Mouse (Mus musculus) forebrain, embryonic 16.5 days (tissue): ENCODE results near the gene Igf2bp3. TPM values are rescaled to one million over a fixed set of nuclear protein-coding genes. Genes with fewer than 3 reads are reported as not detected.

Source experiments
- ATAC-seq: fragments of 200-750 bp; cut with Nextera tagmentation; 2 replicates; pipeline ENCODE4 v1.8.0; 2017; ENCODE audit warnings: mild to moderate bottlenecking, moderate library complexity
- H3K27ac ChIP-seq: fragments of 300-500 bp; sonication (generic); 2 replicates; pipeline ENCODE4 v1.5.1; 2014; ENCODE audit warnings: low read length, control low read depth
- H3K27me3 ChIP-seq: fragments of 300-500 bp; sonication (generic); replicated peaks from 2 replicates; pipeline ENCODE4 v1.6.1; 2014; ENCODE audit warnings: low read length; ENCODE audit not compliant: control insufficient read depth, insufficient read depth
- H3K36me3 ChIP-seq: fragments of 300-500 bp; sonication (generic); 2 replicates; pipeline ENCODE4 v1.6.1; 2014; ENCODE audit not compliant: control insufficient read depth, insufficient read depth
- H3K4me1 ChIP-seq: fragments of 300-500 bp; sonication (generic); replicated peaks from 2 replicates; pipeline ENCODE4 v1.6.1; 2014; ENCODE audit warnings: low read length; ENCODE audit not compliant: control insufficient read depth, insufficient read depth
- H3K4me2 ChIP-seq: fragments of 300-500 bp; sonication (generic); 2 replicates; pipeline ENCODE4 v1.6.1; 2014; ENCODE audit warnings: mild to moderate bottlenecking, low read length, control low read depth
- H3K4me3 ChIP-seq: fragments of 300-500 bp; sonication (generic); replicated peaks from 2 replicates; pipeline ENCODE4 v1.5.1; 2014; ENCODE audit warnings: mild to moderate bottlenecking, low read length, control low read depth
- H3K9ac ChIP-seq: fragments of 300-500 bp; sonication (generic); replicated peaks from 2 replicates; pipeline ENCODE4 v1.6.1; 2014; ENCODE audit warnings: low read depth, low read length, control low read depth
- H3K9me3 ChIP-seq: fragments of 300-500 bp; sonication (generic); 2 replicates; pipeline ENCODE4 v1.6.1; 2016; ENCODE audit warnings: low read length; ENCODE audit not compliant: control insufficient read depth
- WGBS: fragments of 180-500 bp; shearing (Covaris S2); extraction: QIAGEN DNeasy Blood & Tissue Kit; methylation state at CpG from one replicate; pipeline ENCODE4 v1.1.7; 2014; 5-methylcytosine and 5-hydroxymethylcytosine counted together
- polyA plus RNA-seq: library from polyadenylated mRNA; unstranded; fragments of >200 nt; fragmentation: Nextera tagmentation; extraction: Ambion mirVana; gene quantifications from 2 replicates; pipeline ENCODE4 v1.2.1, GENCODE M21; 2015

Gene Igf2bp3
- polyA plus RNA-seq, 1 experiment from 2014 or later = 34.1 TPM

- no peak for ATAC-seq
Observed at GRCm38 (mm10) chr6:49131855-49132254, 82.9 kb downstream of the Igf2bp3 start.

GRCm38 (mm10) chr6:49130328-49130727 is 84.4 kb downstream of the Igf2bp3 start:
- Histone ChIP-seq H3K27me3 (no peaks in the 10 kb centered on the region), H3K9ac (no peak overlapping the region), H3K9me3 (no peaks in the 10 kb centered on the region), H3K36me3 (no peaks in the 10 kb centered on the region), H3K4me3 (no peak overlapping the region), H3K4me1 (no peaks in the 10 kb centered on the region), H3K27ac (no peak overlapping the region), H3K4me2 (no peak overlapping the region)
- no peak for ATAC-seq

More at GRCm38 (mm10) chr6:49131855-49132254, 82.9 kb downstream of the Igf2bp3 start:
- Histone ChIP-seq H3K9ac (no peak overlapping the region), H3K36me3 (no peaks in the 10 kb centered on the region), H3K4me3 (no peak overlapping the region), H3K4me1 (0 out of 2 replicates have a peak, but pooled peaks cover 2% of the 10 kb centered on the region), H3K27ac (no peak overlapping the region), H3K4me2 (no peak overlapping the region), H3K27me3 (no peaks in the 10 kb centered on the region), H3K9me3 (no peaks in the 10 kb centered on the region)
- WGBS = 70% methylated on average over 9 of the region's 9 CpGs

- no peaks in the 10 kb centered on the region for H3K36me3 ChIP-seq
- no peaks in the 10 kb centered on the region for H3K9me3 ChIP-seq
- no peak overlapping the region for H3K27ac ChIP-seq
- H3K4me3 ChIP-seq = no peak overlapping the region
- H3K27me3 ChIP-seq = no peaks in the 10 kb centered on the region
- peaks cover 8% of the 10 kb centered on the region for H3K4me1 ChIP-seq
- ATAC-seq = no peak
- H3K9ac ChIP-seq = no peak overlapping the region
- 91% methylated on average over 3 of the region's 3 CpGs for WGBS
- H3K4me2 ChIP-seq = no peak overlapping the region
Observed at GRCm38 (mm10) chr6:49120370-49120769, 94.4 kb downstream of the Igf2bp3 start.

GRCm38 (mm10) chr6:49119462-49120135 is 95.2 kb downstream of the Igf2bp3 start:
- no peaks in the 10 kb centered on the region for H3K9me3 ChIP-seq
- H3K36me3 ChIP-seq = peaks cover 2% of the 10 kb centered on the region; the same call in 1 of the 2 replicates
- H3K4me3 ChIP-seq = no peak overlapping the region
- H3K27ac ChIP-seq = no peak overlapping the region
- H3K4me1 ChIP-seq = peaks cover 8% of the 10 kb centered on the region
- H3K9ac ChIP-seq = no peak overlapping the region
- H3K27me3 ChIP-seq = no peaks in the 10 kb centered on the region
- 78% methylated on average over 1 of the region's 1 CpGs for WGBS
- no peak for ATAC-seq
- no peak overlapping the region for H3K4me2 ChIP-seq

GRCm38 (mm10) chr6:49118446-49118845 is 96.3 kb downstream of the Igf2bp3 start:
- H3K27me3 ChIP-seq = no peaks in the 10 kb centered on the region
- H3K36me3 ChIP-seq = peaks cover 2% of the 10 kb centered on the region; the same call in 1 of the 2 replicates
- no peak for ATAC-seq
- 73% methylated on average over 8 of the region's 8 CpGs for WGBS
- no peak overlapping the region for H3K4me3 ChIP-seq
- no peaks in the 10 kb centered on the region for H3K9me3 ChIP-seq
- H3K4me1 ChIP-seq = peaks cover 8% of the 10 kb centered on the region
- H3K9ac ChIP-seq = no peak overlapping the region
- no peak overlapping the region for H3K4me2 ChIP-seq
- no peak overlapping the region for H3K27ac ChIP-seq

- H3K27ac ChIP-seq = no peak overlapping the region
- peaks cover 2% of the 10 kb centered on the region; the same call in 1 of the 2 replicates for H3K36me3 ChIP-seq
- no peak overlapping the region for H3K4me2 ChIP-seq
- H3K4me3 ChIP-seq = no peak overlapping the region
- no peak for ATAC-seq
- 86% methylated on average over 8 of the region's 8 CpGs for WGBS
- H3K9me3 ChIP-seq = no peaks in the 10 kb centered on the region
- H3K9ac ChIP-seq = no peak overlapping the region
- H3K4me1 ChIP-seq = peaks cover 8% of the 10 kb centered on the region
- H3K27me3 ChIP-seq = no peaks in the 10 kb centered on the region
Observed at GRCm38 (mm10) chr6:49116241-49116640, 98.5 kb downstream of the Igf2bp3 start.

- no peaks in the 10 kb centered on the region for H3K9me3 ChIP-seq
- WGBS = 85% methylated on average over 5 of the region's 5 CpGs
- no peak overlapping the region for H3K4me2 ChIP-seq
- H3K9ac ChIP-seq = no peak overlapping the region
- peaks cover 4% of the 10 kb centered on the region; the same call in 1 of the 2 replicates for H3K36me3 ChIP-seq
- no peak for ATAC-seq
- no peak overlapping the region for H3K4me3 ChIP-seq
- no peaks in the 10 kb centered on the region for H3K27me3 ChIP-seq
- H3K4me1 ChIP-seq = peaks cover 8% of the 10 kb centered on the region
- H3K27ac ChIP-seq = no peak overlapping the region
Observed at GRCm38 (mm10) chr6:49115550-49115949, 99.2 kb downstream of the Igf2bp3 start.

GRCm38 (mm10) chr6:49114457-49114856 is 100.3 kb downstream of the Igf2bp3 start:
- no peak overlapping the region for H3K27ac ChIP-seq
- 93% methylated on average over 6 of the region's 6 CpGs for WGBS
- H3K36me3 ChIP-seq = peaks cover 4% of the 10 kb centered on the region; the same call in 1 of the 2 replicates
- no peaks in the 10 kb centered on the region for H3K9me3 ChIP-seq
- no peak overlapping the region for H3K9ac ChIP-seq
- H3K4me2 ChIP-seq = no peak overlapping the region
- H3K4me3 ChIP-seq = no peak overlapping the region
- no peaks in the 10 kb centered on the region for H3K27me3 ChIP-seq
- no peak for ATAC-seq
- H3K4me1 ChIP-seq = peaks cover 3% of the 10 kb centered on the region

GRCm38 (mm10) chr6:49113895-49114294 is 100.9 kb downstream of the Igf2bp3 start:
- ATAC-seq = no peak
- peaks cover 4% of the 10 kb centered on the region; the same call in 1 of the 2 replicates for H3K36me3 ChIP-seq
- 93% methylated on average over 7 of the region's 7 CpGs for WGBS

More at GRCm38 (mm10) chr6:49113895-49114294, 100.9 kb downstream of the Igf2bp3 start:
- Histone ChIP-seq H3K4me3 (no peak overlapping the region), H3K9me3 (no peaks in the 10 kb centered on the region), H3K9ac (no peak overlapping the region), H3K27me3 (no peaks in the 10 kb centered on the region), H3K4me2 (no peak overlapping the region), H3K4me1 (0 out of 2 replicates have a peak, but pooled peaks cover 2% of the 10 kb centered on the region), H3K27ac (no peak overlapping the region)
